Mouse (Mus musculus): Measurements from ENCODE around the gene Mr1. TPM values are rescaled to one million over a fixed set of nuclear protein-coding genes. Genes with fewer than 3 reads are reported as not detected.

Gene Mr1
- polyA plus RNA-seq, 2 experiments, result 0.37 to 0.52 TPM

DNA sequence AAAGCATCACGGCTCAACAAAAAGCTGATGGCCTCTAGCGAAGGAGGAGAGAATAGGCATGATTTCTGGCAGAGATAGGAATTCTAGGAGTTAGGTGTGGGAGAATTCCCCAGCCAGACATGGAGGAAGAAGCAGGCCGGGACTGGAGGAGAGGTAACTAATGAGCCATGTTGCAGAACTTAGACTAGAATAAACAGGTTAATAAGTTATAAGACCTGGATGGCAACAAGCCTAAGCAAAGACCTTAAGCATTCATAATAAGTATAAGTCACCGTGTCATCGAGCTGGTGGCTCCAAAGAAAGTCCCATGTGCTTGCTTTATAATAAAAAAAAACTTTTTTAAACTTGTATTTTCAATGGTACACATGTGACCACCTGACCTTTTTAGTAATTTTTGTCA, 4.2 kb upstream of the Mr1 start:
- no peaks in the 10 kb centered on the region for H3K36me3 ChIP-seq (replicated peaks; ENCODE audit: control insufficient read depth, insufficient read depth, low read depth)
- no peak overlapping the region for H3K4me2 ChIP-seq (ENCODE audit: low read depth)
- no peak overlapping the region for H3K27ac ChIP-seq
- DNase-seq (ENCODE audit: low read depth in 3 of 3, low spot score in 3 of 3) (no peak), ATAC-seq (ENCODE audit: insufficient read depth) (no peak)
- H3K4me3 ChIP-seq (ENCODE audit: insufficient read depth in 1 of 2, low read depth in 2 of 2, low read length in 2 of 2), result no peak overlapping the region
- no peaks in the 10 kb centered on the region for H3K9me3 ChIP-seq (ENCODE audit: control insufficient read depth, low read length)
- no peaks in the 10 kb centered on the region for H3K4me1 ChIP-seq (replicated peaks; ENCODE audit: control insufficient read depth in 2 of 2, insufficient read depth in 2 of 2, low read length in 1 of 2)
- no peaks in the 10 kb centered on the region for H3K27me3 ChIP-seq (ENCODE audit: control insufficient read depth, insufficient read depth, low read length)
- 75% methylated on average over 5 of the region's 5 CpGs for WGBS (ENCODE audit: insufficient replicate concordance)
- TF ChIP-seq EP300 (IDR thresholded peaks at IDR 0.05; ENCODE audit: low read depth), result no peak
- TF ChIP-seq CTCF (IDR thresholded peaks at IDR 0.05; ENCODE audit: low read depth), result no peak
- no peak overlapping the region for H3K9ac ChIP-seq (replicated peaks)

DNA sequence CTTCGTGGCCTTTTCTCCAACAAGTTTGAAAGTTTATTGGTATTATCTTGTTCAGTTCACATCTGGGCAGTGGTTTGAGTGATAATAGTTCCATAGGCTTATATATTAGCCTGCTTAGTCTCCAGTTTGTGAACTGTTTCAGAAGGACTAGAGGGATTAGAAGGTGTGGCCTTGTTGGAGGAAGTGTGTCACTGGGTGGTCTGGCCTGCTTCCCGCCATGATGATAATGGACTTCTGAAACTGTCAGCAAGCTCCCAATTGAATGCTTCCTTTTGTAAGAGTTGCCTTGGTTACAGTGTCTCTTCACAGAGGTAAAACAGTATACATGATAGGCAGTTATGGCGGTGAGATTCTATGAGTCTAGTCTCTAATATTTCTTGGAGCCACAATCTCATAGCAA, 2.8 kb upstream of the Mr1 start:
- Histone ChIP-seq H3K4me2 (ENCODE audit: low read depth) (no peak overlapping the region), H3K27ac (no peak overlapping the region), H3K4me1 (replicated peaks; ENCODE audit: control insufficient read depth in 2 of 2, insufficient read depth in 2 of 2, low read length in 1 of 2) (no peaks in the 10 kb centered on the region), H3K36me3 (replicated peaks; ENCODE audit: control insufficient read depth, insufficient read depth, low read depth) (no peaks in the 10 kb centered on the region), H3K27me3 (ENCODE audit: control insufficient read depth, insufficient read depth, low read length) (no peaks in the 10 kb centered on the region), H3K4me3 (ENCODE audit: insufficient read depth in 1 of 2, low read depth in 2 of 2, low read length in 2 of 2) (no peak overlapping the region), H3K9ac (replicated peaks) (no peak overlapping the region), H3K9me3 (ENCODE audit: control insufficient read depth, low read length) (no peaks in the 10 kb centered on the region)
- no peak for ATAC-seq (ENCODE audit: insufficient read depth)
- 65% methylated on average over 3 of the region's 3 CpGs for WGBS (ENCODE audit: insufficient replicate concordance)
- TF ChIP-seq CTCF (IDR thresholded peaks at IDR 0.05; ENCODE audit: low read depth) (no peak), EP300 (IDR thresholded peaks at IDR 0.05; ENCODE audit: low read depth) (no peak)
- DNase-seq (ENCODE audit: low read depth in 3 of 3, low spot score in 3 of 3), result no peak

DNA sequence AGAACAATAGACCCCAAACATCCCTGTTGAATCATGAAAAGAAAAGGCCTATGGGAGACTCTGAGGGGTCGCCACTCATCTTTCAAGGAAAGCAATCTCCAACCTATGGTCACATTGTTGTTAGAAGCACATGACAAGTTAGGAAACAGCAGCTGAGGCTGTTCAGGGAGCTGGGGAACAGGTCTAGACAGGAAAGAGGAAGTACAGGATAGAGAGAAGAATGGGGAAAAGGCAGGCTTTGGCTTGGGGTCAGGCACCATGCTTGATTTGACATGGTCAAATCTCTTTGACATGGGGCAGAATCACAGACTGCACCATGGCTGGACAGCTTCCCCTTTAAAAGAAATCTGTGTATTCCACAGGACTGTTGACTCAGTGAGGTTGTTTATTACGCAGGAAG, 614 bp upstream of the Mr1 start:
- Histone ChIP-seq H3K27me3 (ENCODE audit: control insufficient read depth, insufficient read depth, low read length) (no peaks in the 10 kb centered on the region), H3K4me1 (replicated peaks; ENCODE audit: control insufficient read depth in 2 of 2, insufficient read depth in 2 of 2, low read length in 1 of 2) (no peaks in the 10 kb centered on the region), H3K4me2 (ENCODE audit: low read depth) (no peak overlapping the region), H3K9ac (replicated peaks) (no peak overlapping the region), H3K27ac (no peak overlapping the region), H3K4me3 (ENCODE audit: insufficient read depth in 1 of 2, low read depth in 2 of 2, low read length in 2 of 2) (no peak overlapping the region), H3K36me3 (replicated peaks; ENCODE audit: control insufficient read depth, insufficient read depth, low read depth) (no peaks in the 10 kb centered on the region), H3K9me3 (ENCODE audit: control insufficient read depth, low read length) (no peaks in the 10 kb centered on the region)
- DNase-seq (ENCODE audit: low read depth in 3 of 3, low spot score in 3 of 3) (no peak), ATAC-seq (ENCODE audit: insufficient read depth) (no peak)
- TF ChIP-seq EP300 (IDR thresholded peaks at IDR 0.05; ENCODE audit: low read depth) (no peak), CTCF (IDR thresholded peaks at IDR 0.05; ENCODE audit: low read depth) (no peak)
- 53% methylated on average over 2 of the region's 2 CpGs for WGBS (ENCODE audit: insufficient replicate concordance)

DNA sequence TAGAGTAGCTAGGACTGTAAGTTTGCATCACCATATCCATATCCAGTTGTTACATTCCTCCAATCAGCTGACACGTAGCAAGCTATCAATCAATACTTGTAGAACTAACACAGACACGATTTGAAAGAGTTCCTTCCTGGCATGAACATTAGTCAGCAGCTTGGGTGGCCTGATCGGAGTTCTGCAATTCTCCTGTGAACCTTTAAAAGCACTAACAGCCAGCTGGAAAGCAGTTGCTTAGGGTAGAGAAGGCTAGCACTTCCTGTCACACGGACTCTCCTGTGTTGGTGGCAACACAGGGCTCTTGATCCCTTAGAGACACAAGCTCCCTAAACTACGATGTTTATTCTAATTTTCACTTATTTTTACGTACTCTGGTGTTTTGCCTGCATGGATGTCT, 994 bp downstream of the Mr1 start:
- no peaks in the 10 kb centered on the region for H3K9me3 ChIP-seq (ENCODE audit: control insufficient read depth, low read length)
- H3K27me3 ChIP-seq (ENCODE audit: control insufficient read depth, insufficient read depth, low read length), result no peaks in the 10 kb centered on the region
- no peaks in the 10 kb centered on the region for H3K36me3 ChIP-seq (replicated peaks; ENCODE audit: control insufficient read depth, insufficient read depth, low read depth)
- peak overlapping the region; percentile 49 for H3K4me2 ChIP-seq (ENCODE audit: low read depth)
- DNase-seq (ENCODE audit: low read depth in 3 of 3, low spot score in 3 of 3) (no peak), ATAC-seq (ENCODE audit: insufficient read depth) (no peak)
- no peak overlapping the region for H3K4me3 ChIP-seq (ENCODE audit: insufficient read depth in 1 of 2, low read depth in 2 of 2, low read length in 2 of 2)
- no peak for TF ChIP-seq CTCF (IDR thresholded peaks at IDR 0.05; ENCODE audit: low read depth)
- TF ChIP-seq EP300 (IDR thresholded peaks at IDR 0.05; ENCODE audit: low read depth), result no peak
- H3K27ac ChIP-seq, result no peak overlapping the region
- 21% methylated on average over 6 of the region's 6 CpGs for WGBS (ENCODE audit: insufficient replicate concordance)
- H3K4me1 ChIP-seq (replicated peaks; ENCODE audit: control insufficient read depth in 2 of 2, insufficient read depth in 2 of 2, low read length in 1 of 2), result no peaks in the 10 kb centered on the region
- no peak overlapping the region for H3K9ac ChIP-seq (replicated peaks)

DNA sequence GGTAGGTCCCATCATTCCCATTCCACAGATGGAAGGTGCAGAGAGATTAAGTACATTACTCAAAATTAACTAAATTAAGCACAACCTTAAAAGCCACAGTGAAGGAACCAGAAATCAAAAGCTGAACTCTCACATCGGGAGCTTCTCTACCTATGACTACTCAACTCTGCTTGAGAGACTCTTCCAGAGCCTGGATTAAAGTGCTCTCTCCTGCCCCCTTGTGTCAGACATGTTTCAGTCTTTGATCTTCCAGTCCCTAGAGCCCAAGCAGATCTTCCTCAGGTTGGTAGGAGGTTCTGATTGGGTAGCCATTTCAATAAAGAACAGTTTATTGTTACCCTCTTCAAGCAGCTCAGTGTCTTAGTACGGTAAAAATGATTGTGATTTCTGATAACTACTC, 6.5 kb downstream of the Mr1 start:
- H3K4me1 ChIP-seq (replicated peaks; ENCODE audit: control insufficient read depth in 2 of 2, insufficient read depth in 2 of 2, low read length in 1 of 2), result no peaks in the 10 kb centered on the region
- ATAC-seq (ENCODE audit: insufficient read depth) (0 out of 2 replicates have a peak, but pooled peaks have one; percentile 39), DNase-seq (ENCODE audit: low read depth in 3 of 3, low spot score in 3 of 3) (peak; percentile 44 to 53 (median 45))
- no peak overlapping the region for H3K27ac ChIP-seq
- 33% methylated on average over 2 of the region's 2 CpGs for WGBS (ENCODE audit: insufficient replicate concordance)
- no peaks in the 10 kb centered on the region for H3K27me3 ChIP-seq (ENCODE audit: control insufficient read depth, insufficient read depth, low read length)
- no peak overlapping the region for H3K9ac ChIP-seq (replicated peaks)
- no peak overlapping the region for H3K4me3 ChIP-seq (ENCODE audit: insufficient read depth in 1 of 2, low read depth in 2 of 2, low read length in 2 of 2)
- H3K36me3 ChIP-seq (replicated peaks; ENCODE audit: control insufficient read depth, insufficient read depth, low read depth), result no peaks in the 10 kb centered on the region
- TF ChIP-seq EP300 (IDR thresholded peaks at IDR 0.05; ENCODE audit: low read depth), result no peak
- peak; percentile 73 for TF ChIP-seq CTCF (IDR thresholded peaks at IDR 0.05; ENCODE audit: low read depth)
- H3K9me3 ChIP-seq (ENCODE audit: control insufficient read depth, low read length), result no peaks in the 10 kb centered on the region
- no peak overlapping the region for H3K4me2 ChIP-seq (ENCODE audit: low read depth)
